Mouse (Mus musculus) layer of hippocampus, postnatal 10 days (tissue): ENCODE measurements around the gene Olfml2b. TPM values are rescaled to one million over a fixed set of nuclear protein-coding genes. Genes with fewer than 3 reads are reported as not detected.
A peak's percentile ranks its signal among the peaks of the same experiment; 100 is the strongest.

Experiments used
- DNase-seq, 2 experiments: peaks; one replicate each; pipeline ENCODE4 v3.0.0; 2021; ENCODE audit warnings: low spot score in 2 of 2
- total RNA-seq, 2 experiments: library from RNA; stranded (reverse); gene quantifications; 2 replicates each; pipeline ENCODE4 v1.2.3; 2021

Gene Olfml2b
- total RNA-seq, 2 experiments from 2014 or later: 21.7 to 25.0 TPM

- DNase-seq: no peak
These were observed 51.0 kb downstream of the Olfml2b start for GRCm38 (mm10) chr1:170695326-170695725.

GRCm38 (mm10) chr1:170696996-170697395, 52.7 kb downstream of the Olfml2b start:
- no peak for DNase-seq

- no peak for DNase-seq
These were observed 53.5 kb downstream of the Olfml2b start for GRCm38 (mm10) chr1:170697771-170698356.

DNA sequence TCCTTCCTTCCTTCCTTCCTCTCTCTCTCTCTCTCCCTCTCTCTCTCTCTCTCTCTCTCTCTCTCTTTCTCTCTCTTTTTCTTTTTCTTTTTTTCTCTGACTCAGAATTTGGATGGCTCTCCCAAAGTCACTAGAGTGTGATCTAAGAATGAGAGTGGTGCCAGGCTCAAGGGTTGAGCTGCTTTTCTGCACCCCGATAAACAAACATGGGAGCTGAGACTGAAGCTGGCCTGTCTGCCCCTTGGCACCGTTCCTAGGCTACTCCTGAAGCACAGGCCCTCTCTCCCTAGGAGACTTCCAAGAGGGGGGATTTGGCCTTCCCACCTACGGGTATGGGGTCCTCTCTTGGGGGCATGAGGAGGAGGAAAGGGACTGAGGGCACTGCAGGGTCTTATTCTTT, 54.4 kb downstream of the Olfml2b start:
- no peak for DNase-seq

DNA sequence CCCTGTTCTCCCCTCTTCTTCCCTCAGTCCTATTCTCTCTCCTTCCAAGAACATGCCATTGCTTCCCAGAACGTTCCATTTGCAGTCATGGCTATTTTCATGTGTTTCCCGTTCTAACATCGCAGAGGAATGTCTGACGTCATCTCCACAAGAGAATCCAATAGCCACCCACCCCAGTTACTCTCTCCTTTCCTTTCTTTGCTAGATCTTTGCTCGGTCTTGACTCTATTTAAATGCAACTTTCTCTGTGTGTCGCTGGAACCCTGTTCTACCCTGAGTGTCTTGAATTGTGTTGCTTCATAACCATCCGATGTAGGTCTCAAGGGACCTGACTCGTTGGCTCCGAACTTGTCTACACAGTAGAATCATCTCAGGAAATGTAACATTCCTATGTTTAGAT, 55.2 kb downstream of the Olfml2b start:
- no peak for DNase-seq

GRCm38 (mm10) chr1:170700496-170701027, 56.2 kb downstream of the Olfml2b start:
- no peak for DNase-seq

DNA sequence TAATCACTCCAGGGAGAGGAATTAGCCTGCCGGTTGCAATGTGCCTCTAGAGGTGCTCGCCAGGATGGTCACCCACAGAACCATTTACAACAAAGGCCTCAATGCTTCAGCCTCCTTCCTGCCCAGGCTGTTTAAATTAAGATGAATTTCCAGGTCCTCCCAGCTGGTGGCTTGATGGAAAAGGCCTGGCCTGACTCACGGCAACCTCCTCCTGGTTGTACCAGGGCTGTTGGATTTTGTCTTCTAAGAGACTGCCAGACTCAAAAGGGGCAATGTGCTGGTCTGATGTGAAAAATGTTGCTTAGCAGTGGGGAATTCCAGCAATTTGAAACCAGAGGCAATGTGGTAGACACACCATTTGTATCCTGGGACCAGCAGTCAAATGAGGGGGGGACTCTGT, 56.8 kb downstream of the Olfml2b start:
- no peak for DNase-seq

DNA sequence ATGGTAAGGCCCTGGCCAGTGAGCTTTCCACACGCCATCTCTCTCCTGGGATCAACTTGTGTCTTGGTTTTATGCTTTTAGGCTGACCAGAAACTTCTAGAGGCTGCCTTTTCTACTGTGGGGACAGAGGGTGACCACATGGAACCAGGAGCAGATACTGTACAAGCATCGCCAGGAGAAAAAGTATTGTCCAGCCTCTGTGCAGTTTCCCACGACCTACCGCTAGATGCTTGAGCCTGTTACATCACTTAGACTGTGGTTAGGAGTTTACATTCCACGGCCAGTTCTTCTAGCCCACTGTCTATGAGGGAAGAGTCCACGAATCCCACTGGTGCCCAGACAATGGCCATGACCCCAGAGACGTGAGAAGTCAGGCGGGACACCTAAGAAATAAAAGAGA, 57.2 kb downstream of the Olfml2b start:
- DNase-seq: no peak

GRCm38 (mm10) chr1:170702263-170702662, 57.9 kb downstream of the Olfml2b start:
- DNase-seq: no peak

DNA sequence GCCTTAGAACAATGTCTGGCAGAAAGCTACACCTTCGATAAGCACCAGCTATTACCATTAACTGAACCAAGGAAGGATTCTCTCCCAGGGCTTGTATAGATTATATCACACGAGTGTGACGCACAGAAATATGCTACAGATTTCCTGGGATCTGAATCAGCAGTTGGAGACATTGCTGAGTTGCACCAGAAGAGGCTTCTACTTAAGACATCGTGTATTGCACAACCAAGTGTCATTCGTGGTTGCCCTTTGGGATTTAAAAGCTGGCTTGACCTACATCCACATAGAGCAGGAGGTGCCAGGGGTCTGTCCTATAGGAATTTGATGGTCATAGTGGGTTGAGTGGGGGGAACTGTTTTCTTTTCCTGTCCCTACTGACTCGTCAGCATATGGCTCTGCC, 58.6 kb downstream of the Olfml2b start:
- no peak for DNase-seq

- DNase-seq: no peak
These were observed 59.8 kb downstream of the Olfml2b start for GRCm38 (mm10) chr1:170704103-170704502.

GRCm38 (mm10) chr1:170704911-170705594, 60.7 kb downstream of the Olfml2b start:
- no peak for DNase-seq

- DNase-seq: no peak
These were observed 61.7 kb downstream of the Olfml2b start for GRCm38 (mm10) chr1:170706046-170706445.

- DNase-seq: no peak
These were observed 64.7 kb downstream of the Olfml2b start for GRCm38 (mm10) chr1:170709034-170709433.

DNA sequence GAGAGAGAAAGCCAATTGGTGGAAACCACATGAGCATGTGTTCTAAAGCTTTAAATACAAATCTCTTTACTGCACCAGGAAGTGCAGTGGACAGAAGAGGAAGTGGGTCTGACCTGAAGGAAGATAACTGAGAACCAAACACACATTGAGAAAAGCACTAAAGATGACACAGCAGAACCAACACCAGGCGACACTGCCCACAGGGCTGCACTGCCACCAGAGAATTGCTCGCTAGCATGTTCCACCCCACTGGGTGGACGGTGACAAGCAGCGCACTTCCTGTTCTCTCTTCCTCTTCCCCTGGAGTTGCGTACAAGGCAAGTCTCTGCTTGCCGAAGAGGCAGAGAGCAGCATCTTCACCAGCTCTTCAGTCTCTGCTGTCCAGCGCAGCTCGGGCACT, 65.1 kb downstream of the Olfml2b start:
- no peak for DNase-seq

- no peak for DNase-seq
These were observed 65.6 kb downstream of the Olfml2b start for GRCm38 (mm10) chr1:170709969-170710368.

- DNase-seq: no peak
These were observed 67.4 kb downstream of the Olfml2b start for GRCm38 (mm10) chr1:170711731-170712130.

- no peak for DNase-seq
These were observed 73.0 kb downstream of the Olfml2b start for GRCm38 (mm10) chr1:170717241-170717828.

DNA sequence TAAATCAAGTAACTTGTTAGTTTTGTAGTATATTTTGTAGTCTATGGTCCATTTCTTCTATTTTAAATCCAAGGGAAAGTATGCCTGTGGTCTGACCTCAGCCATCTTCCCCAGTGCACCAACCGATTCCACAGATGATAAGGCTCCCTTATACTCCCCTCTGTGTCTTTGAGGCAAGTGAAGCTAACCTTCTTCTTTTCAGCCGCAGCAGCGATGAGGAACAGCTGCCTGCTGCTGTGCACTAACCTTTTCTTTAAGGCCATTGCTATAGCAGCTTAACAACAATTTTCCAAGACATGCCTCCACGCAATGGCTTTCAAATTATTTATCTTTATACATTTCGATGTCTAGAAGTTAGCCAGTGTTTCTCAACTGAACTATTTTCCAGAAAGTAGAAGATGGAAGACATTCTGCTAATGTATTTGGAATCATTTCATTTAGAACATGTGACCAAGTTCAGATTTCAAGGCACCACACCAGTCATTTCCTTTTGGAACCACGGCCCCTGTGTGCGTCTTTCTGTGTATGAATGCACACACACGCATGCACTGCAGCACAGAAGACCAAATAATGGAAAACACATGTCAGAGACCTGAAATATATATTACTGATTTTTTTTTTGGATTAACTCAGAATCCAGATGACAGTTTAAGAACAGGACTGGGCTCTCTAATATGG, 73.9 kb downstream of the Olfml2b start:
- DNase-seq: no peak

GRCm38 (mm10) chr1:170721560-170721959, 77.2 kb downstream of the Olfml2b start:
- DNase-seq: peak; percentile 56 to 59

DNA sequence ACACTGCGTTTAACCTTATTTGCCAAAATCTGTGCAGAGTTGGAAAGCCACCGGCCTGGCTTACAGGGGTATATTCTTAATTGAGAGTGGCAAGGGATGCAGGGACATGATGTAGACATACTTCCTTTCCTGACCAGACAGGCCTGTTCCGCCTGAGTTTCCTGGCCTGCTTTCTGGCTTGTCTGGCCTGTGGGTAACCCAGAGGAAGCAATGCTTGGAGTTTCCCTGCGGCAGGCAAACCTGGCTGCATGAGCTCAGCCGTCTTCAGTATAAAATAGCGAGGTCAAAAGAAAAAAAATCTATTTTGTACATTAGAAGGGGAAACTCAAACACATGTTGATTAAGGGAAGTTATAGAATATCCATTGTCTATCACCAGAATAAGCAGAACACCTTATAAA, 84.2 kb downstream of the Olfml2b start:
- no peak for DNase-seq
